Mouse (Mus musculus) hindbrain, postnatal 0 days (tissue): ENCODE results near the gene Ube2i. TPM values are rescaled to one million over a fixed set of nuclear protein-coding genes. Genes with fewer than 3 reads are reported as not detected.
A peak's percentile ranks its signal among the peaks of the same experiment; 100 is the strongest.

ENCODE experiments used
- ATAC-seq: fragments of 200-750 bp; cut with Nextera tagmentation; 2 replicates; pipeline ENCODE4 v1.8.0; 2017; ENCODE audit warnings: mild to moderate bottlenecking, moderate TSS enrichment, moderate library complexity
- DNase-seq: peaks from one replicate; pipeline ENCODE4 v3.0.0-alpha.2; 2015; ENCODE audit warnings: low spot score
- H3K27ac ChIP-seq: fragments of 300-500 bp; sonication (generic); 2 replicates; pipeline ENCODE4 v1.5.1; 2014; ENCODE audit warnings: mild to moderate bottlenecking
- H3K27me3 ChIP-seq: fragments of 300-500 bp; sonication (generic); 2 replicates; pipeline ENCODE4 v1.6.1; 2014; ENCODE audit warnings: low read length, mixed read lengths; ENCODE audit not compliant: insufficient read depth
- H3K36me3 ChIP-seq: fragments of 300-500 bp; sonication (generic); 2 replicates; pipeline ENCODE4 v1.6.1; 2014; ENCODE audit warnings: low read length, mixed read lengths; ENCODE audit not compliant: insufficient read depth
- H3K4me1 ChIP-seq: fragments of 300-500 bp; sonication (generic); 2 replicates; pipeline ENCODE4 v1.6.1; 2014; ENCODE audit warnings: antibody characterized with exemption, low read length, mixed read lengths; ENCODE audit not compliant: insufficient read depth
- H3K4me2 ChIP-seq: fragments of 300-500 bp; sonication (generic); 2 replicates; pipeline ENCODE4 v1.6.1; 2014; ENCODE audit warnings: low read depth, mild to moderate bottlenecking, low read length, moderate library complexity, mixed read lengths
- H3K4me3 ChIP-seq: fragments of 300-500 bp; sonication (generic); 2 replicates; pipeline ENCODE4 v1.5.1; 2014; ENCODE audit warnings: low read length
- H3K9ac ChIP-seq: fragments of 300-500 bp; sonication (generic); replicated peaks from 2 replicates; pipeline ENCODE4 v1.6.1; 2014; ENCODE audit warnings: mild to moderate bottlenecking, low read length, moderate library complexity, mixed read lengths
- H3K9me3 ChIP-seq: fragments of 300-500 bp; sonication (generic); 2 replicates; pipeline ENCODE4 v1.6.1; 2016; ENCODE audit warnings: low read length, mixed read lengths
- CTCF ChIP-seq: IDR thresholded peaks from 2 replicates; pipeline ENCODE4 v1.5.1; 2016; ENCODE audit warnings: antibody characterized with exemption, control low read depth, low read depth
- WGBS: fragments of 180-500 bp; shearing (Covaris S2); extraction: QIAGEN DNeasy Blood & Tissue Kit; methylation state at CpG from one replicate; pipeline ENCODE4 v1.1.7; 2014; 5-methylcytosine and 5-hydroxymethylcytosine counted together
- polyA plus RNA-seq: library from polyadenylated mRNA; unstranded; fragments of >200 nt; fragmentation: Nextera tagmentation; extraction: Ambion mirVana; gene quantifications from 2 replicates; pipeline ENCODE4 v1.2.1, GENCODE M21; 2015
- total RNA-seq: library from RNA; depleted of rRNA; stranded (reverse); fragments of >200 nt; gene quantifications from 2 replicates; pipeline ENCODE4 v1.2.3, GENCODE M21; 2014

Gene Ube2i
- total and polyA plus RNA-seq, 2 experiments from 2014 or later, result 340 to 372 TPM

GRCm38 (mm10) chr17:25293495-25293894, 19.1 kb upstream of the Ube2i start:
- TF ChIP-seq CTCF, result no peak
- no peaks in the 10 kb centered on the region for H3K36me3 ChIP-seq
- H3K9me3 ChIP-seq, result no peaks in the 10 kb centered on the region
- H3K27me3 ChIP-seq, result no peaks in the 10 kb centered on the region
- no peak for DNase-seq
- no peak overlapping the region for H3K4me3 ChIP-seq
- WGBS, result 84% methylated on average over 5 of the region's 5 CpGs
- no peak for ATAC-seq
- no peak overlapping the region for H3K4me2 ChIP-seq
- H3K9ac ChIP-seq, result no peak overlapping the region
- H3K4me1 ChIP-seq, result no peaks in the 10 kb centered on the region
- H3K27ac ChIP-seq, result no peak overlapping the region

- H3K27me3 ChIP-seq, result no peaks in the 10 kb centered on the region
- H3K36me3 ChIP-seq, result no peaks in the 10 kb centered on the region
- 25% methylated on average over 4 of the region's 4 CpGs for WGBS
- H3K4me1 ChIP-seq, result no peaks in the 10 kb centered on the region
- DNase-seq (no peak), ATAC-seq (no peak)
- H3K4me2 ChIP-seq, result no peak overlapping the region
- no peaks in the 10 kb centered on the region for H3K9me3 ChIP-seq
- peak; percentile 17; the same call in 1 of the 2 replicates for TF ChIP-seq CTCF
- no peak overlapping the region for H3K27ac ChIP-seq
- H3K9ac ChIP-seq, result no peak overlapping the region
- H3K4me3 ChIP-seq, result no peak overlapping the region
These were observed 16.0 kb upstream of the Ube2i start for GRCm38 (mm10) chr17:25290411-25290810.

DNA sequence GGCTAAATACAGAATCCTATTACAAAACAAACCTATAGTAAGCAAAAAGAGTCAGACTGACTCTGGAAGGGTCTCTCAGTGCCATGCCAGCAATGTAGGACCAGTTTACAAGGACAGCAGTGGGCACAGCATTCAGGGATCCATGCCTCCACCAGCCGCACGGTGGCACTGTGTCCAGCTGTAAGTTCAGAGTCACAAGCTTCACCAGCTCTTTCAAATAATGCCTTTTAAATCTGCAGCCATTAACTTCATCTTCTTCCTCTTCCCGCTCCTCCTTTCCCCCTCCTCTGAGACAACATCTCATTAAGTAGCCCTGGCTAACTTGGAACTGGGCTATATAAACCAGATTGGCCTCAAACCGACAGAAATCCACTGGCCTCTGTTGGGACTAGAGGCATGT, 14.4 kb upstream of the Ube2i start:
- H3K4me1 ChIP-seq, result no peaks in the 10 kb centered on the region
- H3K9ac ChIP-seq, result no peak overlapping the region
- H3K36me3 ChIP-seq, result no peaks in the 10 kb centered on the region
- no peak overlapping the region for H3K27ac ChIP-seq
- ATAC-seq (peak; percentile 68; the same call in 1 of the 2 replicates), DNase-seq (peak; percentile 71)
- H3K4me2 ChIP-seq, result no peak overlapping the region
- WGBS, result 29% methylated on average over 4 of the region's 4 CpGs
- H3K27me3 ChIP-seq, result no peaks in the 10 kb centered on the region
- H3K9me3 ChIP-seq, result no peaks in the 10 kb centered on the region
- peak; percentile 79 for TF ChIP-seq CTCF
- H3K4me3 ChIP-seq, result no peak overlapping the region

DNA sequence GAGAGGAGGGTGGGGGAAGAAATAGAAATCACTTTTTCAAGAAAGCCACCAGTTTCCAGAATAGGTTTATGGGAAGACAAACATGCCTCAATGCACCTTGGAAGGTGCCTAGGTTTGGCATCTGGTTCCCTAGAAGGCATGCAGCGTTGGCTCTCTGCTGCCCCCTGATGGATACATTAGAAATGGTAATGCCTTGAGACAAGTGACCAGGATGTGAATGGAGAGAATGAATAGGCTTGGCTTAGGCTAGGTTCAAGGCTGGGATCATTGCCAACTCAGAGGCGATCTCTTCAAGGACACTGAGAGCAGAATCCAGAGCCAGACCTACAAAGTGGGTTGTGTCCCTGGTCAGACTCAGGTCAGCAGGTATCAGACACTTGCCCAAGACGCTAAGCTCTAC, 10.6 kb upstream of the Ube2i start:
- Histone ChIP-seq H3K4me3 (no peak overlapping the region), H3K27ac (no peak overlapping the region), H3K9me3 (0 out of 2 replicates have a peak, but pooled peaks cover 3% of the 10 kb centered on the region), H3K4me2 (no peak overlapping the region), H3K9ac (no peak overlapping the region), H3K27me3 (no peaks in the 10 kb centered on the region), H3K36me3 (no peaks in the 10 kb centered on the region), H3K4me1 (no peaks in the 10 kb centered on the region)
- peak; percentile 82 for DNase-seq
- peak; percentile 55 for ATAC-seq
- TF ChIP-seq CTCF, result peak; percentile 92
- WGBS, result 22% methylated on average over 3 of the region's 3 CpGs

DNA sequence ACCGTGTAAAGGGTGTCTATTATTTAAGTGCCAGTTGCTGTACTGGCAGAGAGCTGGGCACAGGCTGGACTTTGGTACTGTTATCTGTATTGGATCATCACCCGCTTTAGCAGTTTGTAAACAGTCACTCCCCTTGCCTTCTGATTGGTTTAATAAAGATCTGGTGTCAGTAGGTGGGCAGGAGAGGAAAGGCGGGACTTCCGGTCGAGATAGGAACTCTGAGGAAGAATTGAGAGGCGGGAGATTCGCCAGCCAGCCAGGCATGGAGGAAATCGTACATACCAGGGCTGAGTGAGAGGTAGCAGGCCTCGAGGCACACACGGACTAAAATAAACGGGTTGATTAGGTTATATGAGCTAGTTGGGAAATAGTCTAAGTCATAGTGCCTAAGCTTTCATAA, 7.7 kb upstream of the Ube2i start:
- H3K4me2 ChIP-seq, result no peak overlapping the region
- H3K4me1 ChIP-seq, result no peaks in the 10 kb centered on the region
- no peak overlapping the region for H3K4me3 ChIP-seq
- TF ChIP-seq CTCF, result no peak
- ATAC-seq (no peak), DNase-seq (peak; percentile 31)
- H3K36me3 ChIP-seq, result no peaks in the 10 kb centered on the region
- no peak overlapping the region for H3K9ac ChIP-seq
- WGBS, result 41% methylated on average over 11 of the region's 11 CpGs
- no peak overlapping the region for H3K27ac ChIP-seq
- 0 out of 2 replicates have a peak, but pooled peaks cover 3% of the 10 kb centered on the region for H3K9me3 ChIP-seq
- H3K27me3 ChIP-seq, result no peaks in the 10 kb centered on the region

DNA sequence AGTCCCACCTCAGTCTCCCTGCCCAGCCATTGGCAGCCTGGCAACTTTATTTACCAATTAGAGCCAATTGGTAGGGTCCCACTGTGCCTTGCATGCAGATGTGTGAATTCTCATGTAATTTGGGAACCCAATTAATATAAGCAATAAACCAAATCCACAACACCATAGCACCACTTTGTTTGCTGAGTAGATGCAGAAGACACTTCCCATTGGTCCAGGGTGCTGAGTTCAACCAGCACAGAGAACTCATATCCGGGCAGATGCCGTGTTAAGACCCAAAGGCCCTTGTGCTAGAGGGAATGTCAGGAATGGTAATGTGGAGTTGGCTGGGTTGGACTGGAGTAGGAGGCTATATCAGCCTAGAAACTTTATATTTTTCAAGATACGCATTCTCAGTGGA, 1.4 kb upstream of the Ube2i start:
- H3K9ac ChIP-seq, result no peak overlapping the region
- no peak overlapping the region for H3K27ac ChIP-seq
- no peaks in the 10 kb centered on the region for H3K27me3 ChIP-seq
- no peak overlapping the region for H3K4me3 ChIP-seq
- H3K4me1 ChIP-seq, result peaks cover 23% of the 10 kb centered on the region
- no peaks in the 10 kb centered on the region for H3K36me3 ChIP-seq
- ATAC-seq (no peak), DNase-seq (no peak)
- no peak overlapping the region for H3K4me2 ChIP-seq
- no peaks in the 10 kb centered on the region for H3K9me3 ChIP-seq
- WGBS, result 95% methylated on average over 3 of the region's 3 CpGs
- no peak for TF ChIP-seq CTCF

DNA sequence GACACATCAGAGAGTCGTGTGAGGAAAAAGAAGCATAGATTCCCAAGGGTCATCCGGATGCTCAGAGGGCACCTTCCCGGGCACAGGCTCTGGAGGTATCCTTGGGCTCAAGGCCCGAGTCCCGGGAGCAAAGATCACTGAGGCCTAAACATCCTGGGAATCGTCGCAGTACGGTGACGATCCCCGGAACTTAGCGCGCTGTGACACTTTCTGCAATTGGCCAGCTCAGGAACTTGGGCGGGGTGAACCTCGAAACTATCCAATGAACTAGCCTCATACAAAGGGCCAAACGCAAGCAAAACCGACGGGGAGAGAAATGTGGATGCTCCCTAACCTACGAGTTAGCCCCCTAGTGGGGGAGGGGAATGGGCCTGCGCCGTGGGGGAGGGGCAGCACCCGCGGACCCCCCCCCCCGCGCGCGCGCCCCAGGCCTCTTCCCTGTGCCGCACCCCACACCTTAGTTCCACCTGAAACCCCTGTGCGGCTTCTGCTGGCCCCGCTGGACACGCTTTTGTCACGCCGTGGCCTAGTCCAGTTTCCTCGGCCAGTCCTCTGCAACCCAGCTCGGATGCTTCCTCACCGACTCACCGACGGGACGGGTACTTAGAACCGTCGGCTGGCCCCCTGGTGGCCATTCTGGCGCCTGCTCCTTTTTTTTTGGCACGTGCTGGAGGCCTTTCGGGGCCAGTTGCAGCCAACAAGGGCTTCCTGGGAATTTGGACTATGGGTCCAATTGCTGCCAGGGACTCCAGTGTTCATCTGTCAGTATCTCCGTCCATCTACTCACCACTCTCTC, 518 bp downstream of the Ube2i start:
- Histone ChIP-seq H3K9ac (peak overlapping the region; percentile 96), H3K27me3 (no peaks in the 10 kb centered on the region), H3K36me3 (peaks cover 3% of the 10 kb centered on the region; the same call in 1 of the 2 replicates), H3K9me3 (no peaks in the 10 kb centered on the region), H3K4me1 (peaks cover 23% of the 10 kb centered on the region), H3K27ac (peak overlapping the region; percentile 98), H3K4me3 (peak overlapping the region; percentile 82), H3K4me2 (peak overlapping the region; percentile 99)
- peak; percentile 97 for DNase-seq
- peak; percentile 93 for ATAC-seq
- under 1% methylated on average over 42 of the region's 45 CpGs for WGBS
- TF ChIP-seq CTCF, result peak; percentile 82
